Mouse (Mus musculus) neutrophil, adult 5-6 weeks (primary cell): ENCODE measurements around the gene Fam173b. TPM values are rescaled to one million over a fixed set of nuclear protein-coding genes. Genes with fewer than 3 reads are reported as not detected.

Experiments used
- total RNA-seq: library from RNA; stranded (forward); fragments of 200-1000 nt; gene quantifications from 2 replicates; pipeline ENCODE4 v1.2.3, GENCODE M21; 2017

Gene Fam173b
- total RNA-seq, 1 experiment from 2014 or later: 11.2 TPM

Other genes with a start within 250 kb of the Fam173b start
- 60.8 and 66.5 TPM in 2 replicates for gene Ankrd33b, start 234.1 kb upstream of the Fam173b start, total RNA-seq
- gene Ropn1l, start 148.1 kb upstream of the Fam173b start, total RNA-seq: 0.70 TPM in 1 of 2 replicates, not detected in the other
- gene March6, start 70.8 kb upstream of the Fam173b start, total RNA-seq: 57.4 and 58.3 TPM in 2 replicates
- gene Cmbl, start 36.5 kb upstream of the Fam173b start, total RNA-seq: not detected in 2 replicates
- gene Cct5, start within 50 bp of the Fam173b start, total RNA-seq: 164 and 183 TPM in 2 replicates